Mouse (Mus musculus) myocyte (in vitro differentiated cells): ENCODE measurements around the gene Prkca. TPM values are rescaled to one million over a fixed set of nuclear protein-coding genes. Genes with fewer than 3 reads are reported as not detected.

Experiments used
- H3K27me3 ChIP-seq: one replicate; pipeline ENCODE4 v1.6.1; 2011; ENCODE audit not compliant: control insufficient read depth, insufficient read depth, insufficient read length
- H3K36me3 ChIP-seq: one replicate; pipeline ENCODE4 v1.6.1; 2011; ENCODE audit not compliant: control insufficient read depth, insufficient read depth
- H3K4me2 ChIP-seq: one replicate; pipeline ENCODE4 v1.6.1; 2011; ENCODE audit warnings: low read depth, control low read depth
- H3K4me3 ChIP-seq: one replicate; pipeline ENCODE4 v1.5.1; 2011; ENCODE audit warnings: mild to moderate bottlenecking, control low read depth, moderate library complexity
- H3K79me2 ChIP-seq: one replicate; pipeline ENCODE4 v1.6.1; 2011; ENCODE audit not compliant: control insufficient read depth, insufficient read depth
- H3ac ChIP-seq: one replicate; pipeline ENCODE4 v1.6.1; 2011; ENCODE audit not compliant: control insufficient read depth, insufficient read length
- CEBPB ChIP-seq: IDR thresholded peaks from 2 replicates; pipeline ENCODE4 v1.6.1; 2011; ENCODE audit warnings: mild to moderate bottlenecking, moderate library complexity; ENCODE audit not compliant: poor library complexity, insufficient read depth, severe bottlenecking
- E2F4 ChIP-seq: IDR thresholded peaks from one replicate; pipeline ENCODE4 v1.6.1; 2011; ENCODE audit warnings: mild to moderate bottlenecking, control low read depth, moderate library complexity; ENCODE audit not compliant: insufficient read depth
- MAX ChIP-seq: IDR thresholded peaks from one replicate; pipeline ENCODE4 v1.6.1; 2011; ENCODE audit warnings: low read depth, mild to moderate bottlenecking, control low read depth
- MYOD1 ChIP-seq, 3 experiments: IDR thresholded peaks; one replicate each; pipeline ENCODE4 v1.6.1; 2011; ENCODE audit warnings: control low read depth in 2 of 3, low read depth in 2 of 3, mild to moderate bottlenecking in 2 of 3, moderate library complexity in 1 of 3; ENCODE audit not compliant: insufficient read length in 2 of 3, control insufficient read depth in 1 of 3
- MYOG ChIP-seq, 3 experiments: IDR thresholded peaks; one replicate each; pipeline ENCODE4 v1.6.1; 2011; ENCODE audit warnings: control low read depth in 2 of 3, low read depth in 2 of 3, mild to moderate bottlenecking in 2 of 3; ENCODE audit not compliant: insufficient read length in 2 of 3, control insufficient read depth in 1 of 3, insufficient read depth in 1 of 3
- POLR2A ChIP-seq: IDR thresholded peaks from one replicate; pipeline ENCODE4 v1.6.1; 2011; ENCODE audit warnings: low read depth, mild to moderate bottlenecking, control low read depth, moderate library complexity; ENCODE audit not compliant: insufficient read length
- POLR2AphosphoS2 ChIP-seq: IDR thresholded peaks from one replicate; pipeline ENCODE4 v1.6.1; 2011; ENCODE audit warnings: low read depth, control low read depth; ENCODE audit not compliant: insufficient read length
- REST ChIP-seq: IDR thresholded peaks from one replicate; pipeline ENCODE4 v1.6.1; 2011; ENCODE audit warnings: mild to moderate bottlenecking, control low read depth, moderate library complexity; ENCODE audit not compliant: insufficient read depth, insufficient read length
- SRF ChIP-seq: IDR thresholded peaks from one replicate; pipeline ENCODE4 v1.6.1; 2011; ENCODE audit warnings: low read depth; ENCODE audit not compliant: control insufficient read depth, insufficient read length
- TCF12 ChIP-seq: IDR thresholded peaks from one replicate; pipeline ENCODE4 v1.6.1; 2011; ENCODE audit warnings: mild to moderate bottlenecking, control low read depth; ENCODE audit not compliant: poor library complexity, insufficient read depth, severe bottlenecking
- TCF3 ChIP-seq: IDR thresholded peaks from one replicate; pipeline ENCODE4 v1.6.1; 2011; ENCODE audit warnings: low read depth, control low read depth; ENCODE audit not compliant: insufficient read length
- USF1 ChIP-seq: IDR thresholded peaks from one replicate; pipeline ENCODE4 v1.6.1; 2011; ENCODE audit warnings: low read depth, mild to moderate bottlenecking, control low read depth, moderate library complexity
- polyA plus RNA-seq: library from polyadenylated mRNA; unstranded; fragments of >200 nt; fragmentation: generic; extraction: Trizol; gene quantifications from one replicate; pipeline ENCODE4 v1.2.1, GENCODE M21; 2012; ENCODE audit warnings: missing spikeins

Gene Prkca
- polyA plus RNA-seq, 1 experiment, result 15.3 TPM

DNA sequence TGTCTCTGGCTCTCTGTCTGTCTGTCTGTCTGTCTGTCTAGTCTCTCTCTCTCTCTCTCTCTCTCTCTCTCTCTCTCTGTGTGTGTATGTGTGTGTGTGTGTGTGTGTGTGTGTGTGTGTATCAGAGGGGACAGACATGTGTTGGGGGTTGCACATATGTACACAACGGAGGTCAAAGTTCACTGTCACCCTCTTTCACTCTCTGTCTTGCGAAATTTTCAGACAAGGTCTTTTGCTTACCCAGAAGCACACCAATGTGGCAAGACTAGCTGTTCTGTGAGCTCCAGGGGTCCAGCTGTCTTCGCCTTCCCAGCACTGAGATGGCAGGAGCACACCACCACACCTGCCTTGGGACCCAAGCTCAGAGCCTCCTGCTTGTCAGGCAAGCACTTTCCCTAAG is 146.9 kb downstream of the Prkca start:
- H3K36me3 ChIP-seq, result no peaks in the 10 kb centered on the region
- no peak overlapping the region for H3ac ChIP-seq
- no peak overlapping the region for H3K4me2 ChIP-seq
- H3K79me2 ChIP-seq, result no peaks in the 10 kb centered on the region
- no peaks in the 10 kb centered on the region for H3K27me3 ChIP-seq
- H3K4me3 ChIP-seq, result no peak overlapping the region
- TF ChIP-seq E2F4, result no peak
- no peak for TF ChIP-seq MAX
- TF ChIP-seq TCF12, result no peak
- no peak for TF ChIP-seq REST
- no peak for TF ChIP-seq TCF3
- no peak for TF ChIP-seq POLR2A
- no peak for TF ChIP-seq POLR2AphosphoS2
- TF ChIP-seq MYOD1 (IDR thresholded peaks at IDR 0.05; ENCODE audit: control insufficient read depth in 1 of 3, insufficient read length in 2 of 3, low read depth in 2 of 3), result no peak
- TF ChIP-seq SRF, result no peak
- no peak for TF ChIP-seq USF1
- no peak for TF ChIP-seq CEBPB
- TF ChIP-seq MYOG (IDR thresholded peaks at IDR 0.05; ENCODE audit: control insufficient read depth in 1 of 3, insufficient read depth in 1 of 3, insufficient read length in 2 of 3, low read depth in 2 of 3), result no peak

DNA sequence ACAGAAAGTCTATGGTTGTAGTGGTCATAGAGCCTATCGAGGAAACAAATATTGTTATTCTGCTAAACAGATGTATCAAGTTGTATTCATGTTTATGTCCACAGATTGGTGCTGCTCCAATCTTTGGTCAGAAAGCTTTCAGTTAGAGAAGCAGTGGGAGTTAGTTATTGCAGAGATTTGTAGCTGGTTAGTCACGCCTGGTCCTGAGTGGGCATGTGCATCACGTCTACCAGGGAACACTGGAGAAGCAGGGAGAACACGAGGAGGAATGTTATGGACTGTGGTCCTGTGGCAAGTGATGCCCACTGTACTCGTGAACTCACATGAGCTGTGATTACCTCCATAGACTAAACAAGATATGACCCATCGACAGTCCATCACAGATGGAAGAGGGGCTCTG is 153.4 kb downstream of the Prkca start:
- Histone ChIP-seq H3K4me3 (no peak overlapping the region), H3K27me3 (no peaks in the 10 kb centered on the region), H3K4me2 (no peak overlapping the region), H3ac (no peak overlapping the region), H3K36me3 (no peaks in the 10 kb centered on the region), H3K79me2 (no peaks in the 10 kb centered on the region)
- no peak for TF ChIP-seq MYOG (IDR thresholded peaks at IDR 0.05; ENCODE audit: control insufficient read depth in 1 of 3, insufficient read depth in 1 of 3, insufficient read length in 2 of 3, low read depth in 2 of 3)
- TF ChIP-seq TCF3, result no peak
- TF ChIP-seq MYOD1 (IDR thresholded peaks at IDR 0.05; ENCODE audit: control insufficient read depth in 1 of 3, insufficient read length in 2 of 3, low read depth in 2 of 3), result no peak
- TF ChIP-seq E2F4, result no peak
- no peak for TF ChIP-seq POLR2AphosphoS2
- TF ChIP-seq TCF12, result no peak
- TF ChIP-seq MAX, result no peak
- no peak for TF ChIP-seq REST
- no peak for TF ChIP-seq CEBPB
- TF ChIP-seq POLR2A, result no peak
- no peak for TF ChIP-seq SRF
- TF ChIP-seq USF1, result no peak

DNA sequence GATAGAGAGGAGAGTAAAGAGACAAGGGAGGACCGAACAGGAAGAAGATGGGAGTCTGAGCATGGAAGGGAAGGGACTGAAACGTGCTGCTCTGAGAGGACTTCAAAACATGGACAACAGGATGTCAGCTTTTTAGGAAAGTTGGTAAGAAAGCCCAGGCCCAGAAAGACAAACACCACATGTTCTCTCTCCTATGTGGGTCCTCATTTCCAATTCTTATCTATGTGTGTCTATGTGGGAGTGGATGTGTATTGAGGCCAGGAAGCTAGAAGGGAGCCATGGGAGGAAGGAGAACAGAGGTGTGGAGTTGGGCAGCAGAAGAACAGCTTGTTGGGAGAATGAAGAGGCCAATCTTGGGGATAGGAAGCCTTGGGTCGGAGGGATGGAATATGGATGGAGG is 154.4 kb downstream of the Prkca start:
- Histone ChIP-seq H3K27me3 (no peaks in the 10 kb centered on the region), H3K4me2 (no peak overlapping the region), H3K79me2 (no peaks in the 10 kb centered on the region), H3K4me3 (no peak overlapping the region), H3ac (no peak overlapping the region), H3K36me3 (no peaks in the 10 kb centered on the region)
- no peak for TF ChIP-seq TCF3
- TF ChIP-seq SRF, result no peak
- TF ChIP-seq USF1, result no peak
- no peak for TF ChIP-seq MAX
- no peak for TF ChIP-seq POLR2AphosphoS2
- TF ChIP-seq REST, result no peak
- no peak for TF ChIP-seq POLR2A
- TF ChIP-seq MYOG (IDR thresholded peaks at IDR 0.05; ENCODE audit: control insufficient read depth in 1 of 3, insufficient read depth in 1 of 3, insufficient read length in 2 of 3, low read depth in 2 of 3), result no peak
- TF ChIP-seq MYOD1 (IDR thresholded peaks at IDR 0.05; ENCODE audit: control insufficient read depth in 1 of 3, insufficient read length in 2 of 3, low read depth in 2 of 3), result no peak
- no peak for TF ChIP-seq E2F4
- no peak for TF ChIP-seq CEBPB
- no peak for TF ChIP-seq TCF12

DNA sequence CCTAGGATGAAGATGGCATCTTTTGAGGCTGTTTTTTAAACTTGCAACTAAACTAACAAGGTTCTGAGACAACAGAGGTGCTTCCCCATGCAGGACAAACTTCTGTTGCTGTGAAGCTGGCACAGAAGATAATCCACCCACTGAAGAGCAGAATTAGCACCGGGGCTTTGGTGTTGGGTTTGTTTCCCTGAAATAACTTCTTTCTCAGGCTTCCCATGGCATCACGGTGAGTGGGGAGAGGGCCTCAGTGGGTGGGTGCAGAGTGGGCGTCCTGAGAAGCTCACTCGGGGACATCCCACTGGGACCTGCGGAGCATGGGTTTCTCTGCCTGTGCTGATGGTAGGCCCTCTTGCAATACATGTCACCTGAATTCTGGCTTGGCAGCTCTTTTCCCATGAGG is 161.3 kb downstream of the Prkca start:
- Histone ChIP-seq H3K4me3 (no peak overlapping the region), H3K27me3 (no peaks in the 10 kb centered on the region), H3ac (no peak overlapping the region), H3K36me3 (no peaks in the 10 kb centered on the region), H3K4me2 (no peak overlapping the region), H3K79me2 (peaks cover 4% of the 10 kb centered on the region)
- no peak for TF ChIP-seq MYOG (IDR thresholded peaks at IDR 0.05; ENCODE audit: control insufficient read depth in 1 of 3, insufficient read depth in 1 of 3, insufficient read length in 2 of 3, low read depth in 2 of 3)
- TF ChIP-seq REST, result no peak
- no peak for TF ChIP-seq MAX
- TF ChIP-seq TCF12, result no peak
- no peak for TF ChIP-seq E2F4
- TF ChIP-seq SRF, result no peak
- no peak for TF ChIP-seq USF1
- no peak for TF ChIP-seq MYOD1 (IDR thresholded peaks at IDR 0.05; ENCODE audit: control insufficient read depth in 1 of 3, insufficient read length in 2 of 3, low read depth in 2 of 3)
- no peak for TF ChIP-seq POLR2AphosphoS2
- no peak for TF ChIP-seq CEBPB
